Mouse (Mus musculus): ENCODE measurements around the gene Afg1l. TPM values are rescaled to one million over a fixed set of nuclear protein-coding genes. Genes with fewer than 3 reads are reported as not detected.

Gene Afg1l
- 5.9 and 6.5 TPM in 2 replicates for polyA plus RNA-seq (2012)

- no peak for TF ChIP-seq GATA1 (IDR thresholded peaks at IDR 0.05; ENCODE audit: low read length)
Observed at GRCm38 (mm10) chr10:42478341-42478720, at the start of gene Afg1l. Afg1l (minus strand) TSS chr10:42478565.

DNA sequence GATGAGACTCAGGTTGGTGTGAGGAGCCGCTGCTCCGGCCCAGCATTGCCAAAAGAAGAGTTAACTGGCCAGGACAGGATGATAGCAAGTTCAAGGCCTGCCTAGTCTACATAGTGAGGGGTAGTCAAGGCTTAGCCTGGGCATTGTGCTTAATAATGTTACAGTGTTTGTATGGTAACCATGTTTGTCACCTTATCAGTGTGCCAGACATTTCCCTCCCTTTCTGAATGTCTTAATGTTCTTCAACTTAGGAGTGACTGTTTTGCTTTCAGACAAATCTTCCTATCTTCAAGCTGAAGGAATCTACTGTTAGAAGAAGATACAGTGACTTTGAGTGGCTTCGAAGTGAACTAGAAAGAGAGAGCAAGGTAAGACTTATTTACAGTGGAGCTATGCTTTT is 47.3 kb upstream of the Afg1l start:
- no peak for TF ChIP-seq GATA1 (IDR thresholded peaks at IDR 0.05; ENCODE audit: low read length)

DNA sequence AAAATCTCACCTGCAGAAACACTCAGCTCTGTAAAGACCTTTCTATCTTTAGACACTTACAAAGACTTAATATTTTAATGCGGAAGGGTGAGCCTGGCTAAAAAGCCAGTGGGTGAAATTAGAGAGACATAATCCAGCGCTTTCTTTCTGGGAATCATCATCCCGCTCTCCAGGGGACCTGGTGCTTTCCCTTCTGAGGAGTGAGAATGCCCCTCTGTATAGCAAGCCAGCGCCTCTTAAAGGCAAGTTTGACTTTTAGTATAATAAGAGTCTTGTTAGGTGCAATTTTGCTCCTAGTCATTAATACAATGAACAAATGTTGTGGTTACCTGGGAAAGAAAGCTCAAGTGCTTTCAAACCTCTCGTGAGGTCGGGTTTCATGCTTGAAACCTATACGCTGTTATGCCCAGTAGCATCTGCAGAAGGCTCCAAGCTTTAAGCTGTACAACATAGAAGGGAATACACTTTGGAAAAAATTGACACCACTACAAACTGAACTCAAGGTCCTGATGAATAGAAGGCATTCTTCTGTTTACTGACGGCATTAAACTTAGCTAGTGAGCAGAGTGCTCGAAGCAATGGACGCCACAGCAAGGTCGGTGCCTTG is 45.3 kb upstream of the Afg1l start:
- TF ChIP-seq GATA1 (IDR thresholded peaks at IDR 0.05; ENCODE audit: low read length), result no peak

DNA sequence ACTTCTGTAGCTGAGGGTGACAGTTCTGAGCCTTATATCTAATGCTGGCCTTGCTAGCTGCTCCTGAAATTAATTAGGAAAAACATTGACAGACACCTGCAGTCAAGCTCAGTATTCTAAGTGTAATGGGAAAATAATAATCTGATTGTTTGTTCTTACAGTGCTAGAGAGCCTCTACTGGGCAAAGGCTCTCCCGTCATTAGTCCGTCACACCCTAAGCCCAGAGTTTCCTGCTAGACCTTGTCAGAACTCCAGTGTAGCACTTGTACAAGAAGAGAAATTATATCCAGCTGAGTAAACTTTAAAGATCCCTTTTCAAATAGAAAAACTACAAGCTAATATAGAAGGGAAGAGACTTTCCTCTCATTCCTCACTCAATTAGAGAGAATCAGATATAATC is 44.5 kb upstream of the Afg1l start:
- no peak for TF ChIP-seq GATA1 (IDR thresholded peaks at IDR 0.05; ENCODE audit: low read length)

GRCm38 (mm10) chr10:42521315-42521981 is 43.1 kb upstream of the Afg1l start:
- TF ChIP-seq GATA1 (IDR thresholded peaks at IDR 0.05; ENCODE audit: low read length), result no peak

GRCm38 (mm10) chr10:42518363-42518762 is 40.0 kb upstream of the Afg1l start:
- TF ChIP-seq GATA1 (IDR thresholded peaks at IDR 0.05; ENCODE audit: low read length), result peak; percentile 69

GRCm38 (mm10) chr10:42514125-42514524 is 35.8 kb upstream of the Afg1l start:
- no peak for TF ChIP-seq GATA1 (IDR thresholded peaks at IDR 0.05; ENCODE audit: low read length)

GRCm38 (mm10) chr10:42511184-42512135 is 33.1 kb upstream of the Afg1l start:
- TF ChIP-seq GATA1 (IDR thresholded peaks at IDR 0.05; ENCODE audit: low read length), result peak; percentile 30

DNA sequence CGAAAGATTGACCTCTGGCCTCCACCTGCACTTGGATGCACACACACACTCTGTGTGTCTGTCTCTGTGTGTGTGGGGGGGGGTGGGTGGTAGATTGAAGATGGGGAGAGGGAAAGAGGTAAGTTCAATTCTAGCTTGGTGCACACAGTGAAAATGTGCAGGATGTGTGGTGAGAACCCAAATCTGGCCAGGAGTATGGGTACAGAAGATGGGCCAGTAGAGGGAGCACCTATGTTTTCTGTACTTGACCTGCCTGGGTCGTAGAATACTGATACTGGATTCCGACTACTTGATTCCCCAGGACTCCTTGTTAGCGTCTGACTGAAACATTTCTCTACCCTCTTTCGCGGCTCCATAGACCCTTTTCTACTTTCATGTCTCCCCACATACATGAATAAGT is 31.8 kb upstream of the Afg1l start:
- TF ChIP-seq GATA1 (IDR thresholded peaks at IDR 0.05; ENCODE audit: low read length), result no peak

- no peak for TF ChIP-seq GATA1 (IDR thresholded peaks at IDR 0.05; ENCODE audit: low read length)
Observed at GRCm38 (mm10) chr10:42504096-42504710, 25.8 kb upstream of the Afg1l start.

DNA sequence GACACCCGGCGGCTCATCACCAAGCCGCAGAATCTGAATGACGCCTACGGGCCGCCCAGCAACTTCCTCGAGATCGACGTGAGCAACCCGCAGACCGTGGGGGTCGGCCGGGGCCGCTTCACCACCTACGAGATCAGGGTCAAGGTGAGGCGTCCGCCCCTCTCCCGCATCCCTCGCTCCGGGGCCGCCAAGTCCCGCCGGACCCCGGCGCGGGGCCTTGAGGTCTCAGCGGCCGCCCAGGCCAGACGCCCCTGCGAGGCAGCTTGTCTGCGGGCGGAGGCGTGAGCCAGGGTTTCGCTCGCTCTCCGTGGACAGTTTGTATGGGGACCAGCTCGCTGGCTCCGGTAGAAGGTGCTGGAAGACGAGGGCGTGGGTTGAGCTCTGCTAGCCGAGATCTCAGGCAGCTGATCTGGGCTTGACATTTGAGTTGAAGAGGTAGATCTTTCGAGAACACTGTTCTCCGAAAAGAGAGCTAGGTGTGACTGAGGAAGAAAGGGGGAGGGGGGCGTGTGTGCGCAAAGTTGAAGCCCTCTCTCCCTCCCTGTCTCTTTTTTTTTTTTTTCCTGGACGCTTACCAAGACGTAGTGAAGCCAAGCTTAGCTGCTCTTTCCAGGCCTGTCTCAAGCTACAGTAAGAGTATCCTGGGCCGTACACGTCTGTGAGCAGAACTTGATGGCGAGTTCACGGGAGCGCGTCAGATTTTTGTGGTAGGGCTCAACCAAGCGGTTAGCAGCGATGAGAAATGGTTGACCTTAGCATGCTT is 24.2 kb upstream of the Afg1l start:
- TF ChIP-seq GATA1 (IDR thresholded peaks at IDR 0.05; ENCODE audit: low read length), result no peak

DNA sequence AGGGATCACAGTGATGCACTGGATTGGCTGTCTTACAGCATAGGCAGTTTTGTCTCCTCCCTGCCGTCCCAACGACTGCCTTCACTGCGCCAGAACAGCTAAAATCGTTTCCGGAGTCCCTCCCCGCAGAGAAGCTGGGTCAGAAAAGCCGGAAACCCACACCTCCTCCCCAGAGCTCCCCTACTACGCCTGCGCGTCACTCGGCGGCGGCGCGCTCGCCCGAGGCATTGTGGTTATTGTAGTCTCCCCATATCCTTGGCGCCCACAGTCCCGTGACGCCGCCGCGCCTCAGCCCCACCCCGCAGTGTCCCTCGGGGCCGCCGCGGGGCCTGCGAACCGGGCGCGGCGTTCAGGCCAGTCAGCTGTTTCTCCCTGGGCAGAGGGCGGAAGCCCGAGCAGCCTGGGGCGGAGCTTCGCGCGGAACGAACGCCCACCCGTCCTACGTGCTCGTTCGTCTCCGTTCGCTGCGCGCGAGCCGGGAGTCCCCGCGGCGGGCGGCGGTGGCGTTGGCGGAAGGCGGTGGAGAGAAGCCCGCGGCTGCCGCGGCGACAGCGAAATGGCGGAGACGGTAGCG is 23.5 kb upstream of the Afg1l start, which contains the start of gene Snx3:
Gene Snx3, plus strand, starts transcription at position 256 of the 574 bp plus-strand sequence.
- TF ChIP-seq GATA1 (IDR thresholded peaks at IDR 0.05; ENCODE audit: low read length), result no peak

DNA sequence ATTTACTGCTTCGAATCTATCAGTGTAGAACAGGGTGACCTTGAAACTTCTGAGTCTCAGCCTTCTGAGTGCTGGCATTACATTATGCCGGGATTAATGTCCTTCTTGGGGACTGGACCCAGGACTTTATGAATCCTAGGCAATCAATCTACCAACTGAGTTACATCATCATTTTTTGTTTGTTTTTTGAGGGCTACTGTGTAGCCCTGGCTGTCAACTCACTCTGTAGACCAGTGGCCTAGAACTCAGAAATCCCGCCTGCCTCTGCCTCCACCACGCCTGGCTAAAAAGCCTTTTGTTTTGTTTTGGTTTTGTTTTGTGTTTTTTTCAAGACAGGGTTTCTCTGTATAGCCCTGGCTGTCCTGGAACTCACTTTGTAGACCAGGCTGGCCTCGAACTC is 22.8 kb upstream of the Afg1l start:
- TF ChIP-seq GATA1 (IDR thresholded peaks at IDR 0.05; ENCODE audit: low read length), result no peak

GRCm38 (mm10) chr10:42500611-42501010 is 22.2 kb upstream of the Afg1l start:
- no peak for TF ChIP-seq GATA1 (IDR thresholded peaks at IDR 0.05; ENCODE audit: low read length)

DNA sequence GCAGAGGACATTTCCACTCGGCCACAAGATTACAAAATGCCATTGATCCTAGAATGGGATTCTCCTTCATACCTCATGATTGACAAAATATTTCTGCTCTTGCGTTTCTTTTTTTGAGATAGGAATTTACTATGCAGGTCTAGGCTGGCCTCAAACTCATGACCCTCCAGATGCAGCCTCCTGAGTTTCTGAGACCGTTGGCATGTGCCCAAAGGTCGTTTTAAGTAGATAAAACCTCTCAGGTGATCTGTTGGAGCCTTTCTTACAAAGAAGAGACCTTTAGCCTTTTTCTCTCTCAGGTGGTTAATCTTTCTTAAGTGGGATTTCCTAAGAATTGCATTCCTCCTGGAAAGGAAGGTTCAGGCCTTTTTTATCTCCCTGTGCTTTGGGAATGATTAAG is 14.6 kb upstream of the Afg1l start:
- TF ChIP-seq GATA1 (IDR thresholded peaks at IDR 0.05; ENCODE audit: low read length), result no peak
